Mouse (Mus musculus) neural tube, embryonic 14.5 days (tissue): Measurements from ENCODE around the gene Gpm6b. TPM values are rescaled to one million over a fixed set of nuclear protein-coding genes. Genes with fewer than 3 reads are reported as not detected.

ENCODE experiments used
- ATAC-seq: fragments of 200-750 bp; cut with Nextera tagmentation; 2 replicates; pipeline ENCODE4 v1.8.0; 2017; ENCODE audit warnings: low read depth, mild to moderate bottlenecking, moderate TSS enrichment, moderate library complexity
- H3K27ac ChIP-seq: fragments of 300-500 bp; sonication (generic); 2 replicates; pipeline ENCODE4 v1.5.1; 2014; ENCODE audit warnings: low read depth, mild to moderate bottlenecking, control low read depth, low read length, moderate library complexity, mixed read lengths
- H3K27me3 ChIP-seq: fragments of 300-500 bp; sonication (generic); 2 replicates; pipeline ENCODE4 v1.6.1; 2014; ENCODE audit warnings: low read length; ENCODE audit not compliant: control insufficient read depth, insufficient read depth
- H3K36me3 ChIP-seq: fragments of 300-500 bp; sonication (generic); 2 replicates; pipeline ENCODE4 v1.6.1; 2014; ENCODE audit warnings: low read length, mixed read lengths; ENCODE audit not compliant: control insufficient read depth, insufficient read depth
- H3K4me1 ChIP-seq: fragments of 300-500 bp; sonication (generic); 2 replicates; pipeline ENCODE4 v1.6.1; 2014; ENCODE audit warnings: low read length; ENCODE audit not compliant: control insufficient read depth, insufficient read depth
- H3K4me2 ChIP-seq: fragments of 300-500 bp; sonication (generic); 2 replicates; pipeline ENCODE4 v1.6.1; 2014; ENCODE audit warnings: mild to moderate bottlenecking, low read depth, low read length, control low read depth
- H3K4me3 ChIP-seq: fragments of 300-500 bp; sonication (generic); 2 replicates; pipeline ENCODE4 v1.5.1; 2014; ENCODE audit warnings: low read depth, low read length, control low read depth, mixed read lengths
- H3K9ac ChIP-seq: fragments of 300-500 bp; sonication (generic); replicated peaks from 2 replicates; pipeline ENCODE4 v1.6.1; 2014; ENCODE audit warnings: low read depth, mild to moderate bottlenecking, control low read depth, low read length, mixed read lengths
- H3K9me3 ChIP-seq: fragments of 300-500 bp; sonication (generic); 2 replicates; pipeline ENCODE4 v1.6.1; 2016; ENCODE audit warnings: low read length; ENCODE audit not compliant: control insufficient read depth
- WGBS: fragments of 180-500 bp; shearing (Covaris S2); extraction: QIAGEN DNeasy Blood & Tissue Kit; methylation state at CpG from one replicate; pipeline ENCODE4 v1.1.7; 2014; 5-methylcytosine and 5-hydroxymethylcytosine counted together
- polyA plus RNA-seq: library from polyadenylated mRNA; unstranded; fragments of >200 nt; fragmentation: Nextera tagmentation; extraction: Ambion mirVana; gene quantifications from 2 replicates; pipeline ENCODE4 v1.2.1, GENCODE M21; 2014

The Gpm6b gene
- polyA plus RNA-seq, 1 experiment from 2014 or later, result 279 TPM

GRCm38 (mm10) chrX:166338784-166339520, 100.2 kb downstream of the Gpm6b start:
- ATAC-seq, result no peak
- Histone ChIP-seq H3K36me3 (no peaks in the 10 kb centered on the region), H3K27ac (no peak overlapping the region), H3K4me2 (no peak overlapping the region), H3K9me3 (no peaks in the 10 kb centered on the region), H3K4me1 (no peaks in the 10 kb centered on the region), H3K27me3 (no peaks in the 10 kb centered on the region), H3K4me3 (no peak overlapping the region), H3K9ac (no peak overlapping the region)
- 92% methylated on average over 9 of the region's 9 CpGs for WGBS

GRCm38 (mm10) chrX:166339911-166340310, 101.2 kb downstream of the Gpm6b start:
- Histone ChIP-seq H3K36me3 (no peaks in the 10 kb centered on the region), H3K4me1 (no peaks in the 10 kb centered on the region), H3K27ac (no peak overlapping the region), H3K27me3 (no peaks in the 10 kb centered on the region), H3K9ac (no peak overlapping the region), H3K9me3 (no peaks in the 10 kb centered on the region), H3K4me2 (no peak overlapping the region), H3K4me3 (no peak overlapping the region)
- WGBS, result 84% methylated on average over 4 of the region's 4 CpGs
- ATAC-seq, result no peak

- Histone ChIP-seq H3K9me3 (no peaks in the 10 kb centered on the region), H3K36me3 (no peaks in the 10 kb centered on the region), H3K4me3 (no peak overlapping the region), H3K27me3 (no peaks in the 10 kb centered on the region), H3K4me2 (no peak overlapping the region), H3K4me1 (no peaks in the 10 kb centered on the region), H3K9ac (no peak overlapping the region), H3K27ac (no peak overlapping the region)
- no peak for ATAC-seq
- WGBS, result 86% methylated on average over 6 of the region's 6 CpGs
Measured at GRCm38 (mm10) chrX:166341795-166342194, 103.1 kb downstream of the Gpm6b start.

- H3K36me3 ChIP-seq, result no peaks in the 10 kb centered on the region
- peak; percentile 94 for ATAC-seq
- H3K27me3 ChIP-seq, result no peaks in the 10 kb centered on the region
- H3K9ac ChIP-seq, result peak overlapping the region; percentile 58
- no peaks in the 10 kb centered on the region for H3K9me3 ChIP-seq
- H3K4me1 ChIP-seq, result no peaks in the 10 kb centered on the region
- H3K4me2 ChIP-seq, result peak overlapping the region; percentile 48
- peak overlapping the region; percentile 45 for H3K4me3 ChIP-seq
- H3K27ac ChIP-seq, result peak overlapping the region; percentile 91
- 20% methylated on average over 10 of the region's 10 CpGs for WGBS
Measured at GRCm38 (mm10) chrX:166344228-166345015, 105.7 kb downstream of the Gpm6b start.

GRCm38 (mm10) chrX:166348086-166348485, 109.4 kb downstream of the Gpm6b start:
- peak overlapping the region; percentile 48 for H3K4me2 ChIP-seq

GRCm38 (mm10) chrX:166348634-166349033, 109.9 kb downstream of the Gpm6b start:
- 57% methylated on average over 4 of the region's 4 CpGs for WGBS
- Histone ChIP-seq H3K4me1 (no peaks in the 10 kb centered on the region), H3K9me3 (no peaks in the 10 kb centered on the region), H3K27me3 (no peaks in the 10 kb centered on the region), H3K36me3 (no peaks in the 10 kb centered on the region), H3K9ac (no peak overlapping the region), H3K4me2 (peak overlapping the region; percentile 48), H3K27ac (no peak overlapping the region), H3K4me3 (peak overlapping the region; percentile 45)
- no peak for ATAC-seq

More at GRCm38 (mm10) chrX:166348086-166348485, 109.4 kb downstream of the Gpm6b start:
- Histone ChIP-seq H3K9me3 (no peaks in the 10 kb centered on the region), H3K4me3 (peak overlapping the region; percentile 45), H3K9ac (no peak overlapping the region; the same call in 1 of the 2 replicates), H3K36me3 (no peaks in the 10 kb centered on the region), H3K27me3 (no peaks in the 10 kb centered on the region), H3K4me1 (no peaks in the 10 kb centered on the region), H3K27ac (peak overlapping the region; percentile 40; the same call in 1 of the 2 replicates)
- 45% methylated on average over 6 of the region's 6 CpGs for WGBS
- no peak for ATAC-seq

- H3K9me3 ChIP-seq, result no peaks in the 10 kb centered on the region
- ATAC-seq, result peak; percentile 74; the same call in 1 of the 2 replicates
- H3K4me2 ChIP-seq, result no peak overlapping the region
- H3K4me3 ChIP-seq, result no peak overlapping the region
- no peaks in the 10 kb centered on the region for H3K4me1 ChIP-seq
- 26% methylated on average over 6 of the region's 6 CpGs for WGBS
- H3K27ac ChIP-seq, result no peak overlapping the region
- no peaks in the 10 kb centered on the region for H3K27me3 ChIP-seq
- H3K9ac ChIP-seq, result no peak overlapping the region
- no peaks in the 10 kb centered on the region for H3K36me3 ChIP-seq
Measured at GRCm38 (mm10) chrX:166351790-166352189, 113.1 kb downstream of the Gpm6b start.

GRCm38 (mm10) chrX:166353412-166353811, 114.7 kb downstream of the Gpm6b start:
- no peaks in the 10 kb centered on the region for H3K4me1 ChIP-seq
- no peak for ATAC-seq

GRCm38 (mm10) chrX:166354913-166355312, 116.2 kb downstream of the Gpm6b start:
- H3K4me1 ChIP-seq, result no peaks in the 10 kb centered on the region
- no peak overlapping the region for H3K27ac ChIP-seq
- no peak overlapping the region for H3K4me3 ChIP-seq
- ATAC-seq, result no peak
- H3K4me2 ChIP-seq, result no peak overlapping the region
- H3K36me3 ChIP-seq, result no peaks in the 10 kb centered on the region
- H3K9ac ChIP-seq, result no peak overlapping the region
- H3K27me3 ChIP-seq, result no peaks in the 10 kb centered on the region
- no peaks in the 10 kb centered on the region for H3K9me3 ChIP-seq
- 88% methylated on average over 1 of the region's 1 CpGs for WGBS

More at GRCm38 (mm10) chrX:166353412-166353811, 114.7 kb downstream of the Gpm6b start:
- 66% methylated on average over 2 of the region's 2 CpGs for WGBS
- Histone ChIP-seq H3K4me3 (no peak overlapping the region), H3K36me3 (no peaks in the 10 kb centered on the region), H3K9ac (no peak overlapping the region), H3K27me3 (no peaks in the 10 kb centered on the region), H3K27ac (no peak overlapping the region), H3K4me2 (no peak overlapping the region), H3K9me3 (no peaks in the 10 kb centered on the region)
